Mouse (Mus musculus): ENCODE measurements around the gene Abhd14b. TPM values are rescaled to one million over a fixed set of nuclear protein-coding genes. Genes with fewer than 3 reads are reported as not detected.

The Abhd14b gene
- polyA plus RNA-seq, 1 experiment from 2014 or later = 11.0 TPM

DNA sequence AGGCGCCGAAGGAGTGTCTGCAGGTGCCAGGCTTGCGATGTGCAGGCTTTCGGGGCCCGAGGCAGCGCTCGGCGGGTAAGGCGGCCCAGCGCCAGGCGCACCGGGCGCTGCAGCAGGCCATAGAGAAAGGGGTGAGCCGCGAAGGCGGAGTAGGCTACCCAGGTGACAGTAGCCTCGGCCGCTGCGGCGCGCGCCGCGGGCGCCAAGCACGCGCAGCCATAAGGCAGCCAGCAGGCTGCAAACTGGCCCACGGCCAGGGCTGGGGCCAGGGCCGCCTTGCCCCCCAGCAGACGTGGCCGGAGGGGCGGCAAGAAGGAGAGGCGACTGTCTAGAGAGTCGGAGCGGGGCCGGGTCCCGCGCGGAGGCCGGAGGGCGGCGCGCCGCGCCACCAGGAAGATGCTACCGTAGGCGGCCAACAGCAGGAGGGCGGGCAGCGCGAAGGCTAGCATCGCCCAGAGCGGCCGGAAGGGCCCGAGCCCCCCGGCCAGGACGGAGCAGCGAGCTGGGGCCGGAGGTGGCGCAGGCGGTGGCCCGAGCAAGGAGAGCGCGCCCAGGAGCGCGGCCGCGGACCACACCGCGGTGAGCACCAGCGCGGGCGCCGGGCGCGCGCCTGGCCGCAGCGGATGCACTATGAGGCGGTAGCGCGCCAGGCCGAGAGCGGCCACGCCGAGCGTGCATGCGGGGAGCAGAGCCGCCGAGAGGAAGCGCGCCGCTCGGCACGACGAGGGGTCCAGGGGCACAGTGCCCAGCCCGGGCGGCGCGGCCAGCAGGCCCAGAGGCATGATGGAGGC, 17.7 kb downstream of the Abhd14b start:
- Histone ChIP-seq H3K9ac (peak overlapping the region; percentile 65), H3K27ac (ENCODE audit: low read depth) (no peak overlapping the region; the same call in 1 of the 2 replicates), H3K4me3 (ENCODE audit: low read depth, low read length) (peak overlapping the region; percentile 54), H3K4me1 (ENCODE audit: insufficient read depth) (no peaks in the 10 kb centered on the region), H3K27me3 (ENCODE audit: insufficient read depth, low read length) (no peaks in the 10 kb centered on the region), H3K9me3 (ENCODE audit: low read depth, low read length) (no peaks in the 10 kb centered on the region), H3K36me3 (ENCODE audit: insufficient read depth) (peaks cover 45% of the 10 kb centered on the region), H3K4me2 (peak overlapping the region; percentile 88)
- no peak for TF ChIP-seq CTCF (IDR thresholded peaks at IDR 0.05; ENCODE audit: low read depth)
- ATAC-seq (ENCODE audit: insufficient read depth) (peak; percentile 77), DNase-seq (peak; percentile 87)
- WGBS = 1% methylated on average over 95 of the region's 99 CpGs

DNA sequence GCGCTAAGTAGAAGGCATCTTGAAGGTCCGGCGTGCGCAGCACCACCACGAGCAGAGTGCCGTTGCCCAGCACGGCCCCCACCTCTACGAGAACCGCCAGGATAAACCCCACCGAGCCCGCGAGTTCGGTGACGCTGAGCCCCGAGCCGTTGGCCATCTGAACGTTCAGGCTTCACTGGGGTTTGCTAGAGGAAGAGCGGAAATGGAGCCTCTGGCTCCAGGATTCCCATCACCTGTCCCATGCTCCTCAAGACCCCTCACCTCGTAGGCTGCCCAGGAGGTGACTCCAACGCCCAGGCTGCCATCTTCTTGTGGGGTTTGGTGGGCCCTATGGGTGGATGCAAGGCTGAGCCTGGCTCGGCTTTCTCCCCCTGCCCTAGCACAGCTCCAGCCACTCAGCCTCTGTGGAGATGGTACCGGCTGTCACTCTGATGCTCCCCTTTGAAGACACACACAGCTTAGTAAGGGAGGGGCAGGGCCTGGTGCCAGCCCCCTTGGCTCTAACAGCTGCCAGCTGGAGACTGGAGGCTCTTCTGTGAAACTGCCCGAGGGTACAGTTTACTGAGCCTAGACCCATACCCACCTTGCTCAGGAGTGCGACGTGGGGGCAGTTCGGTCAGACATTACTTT, 18.4 kb downstream of the Abhd14b start, which contains the start of gene Gpr62:
Gene Gpr62 (minus strand): TSS at position 368 of the 630 bp plus-strand sequence.
- WGBS = 34% methylated on average over 26 of the region's 26 CpGs
- Histone ChIP-seq H3K4me3 (ENCODE audit: low read depth, low read length) (peak within 1 kb of the TSS; percentile 54), H3K9ac (peak within 1 kb of the TSS; percentile 65), H3K9me3 (ENCODE audit: low read depth, low read length) (no peaks in the 10 kb centered on the region), H3K36me3 (ENCODE audit: insufficient read depth) (peaks cover 38% of the 10 kb centered on the region), H3K4me2 (peak within 1 kb of the TSS; percentile 88), H3K27me3 (ENCODE audit: insufficient read depth, low read length) (no peaks in the 10 kb centered on the region), H3K27ac (ENCODE audit: low read depth) (no peak within 1 kb of the TSS; the same call in 1 of the 2 replicates), H3K4me1 (ENCODE audit: insufficient read depth) (no peaks in the 10 kb centered on the region)
- DNase-seq = no peak
- peak; percentile 16; the same call in 1 of the 2 replicates for ATAC-seq (ENCODE audit: insufficient read depth)
- no peak for TF ChIP-seq CTCF (IDR thresholded peaks at IDR 0.05; ENCODE audit: low read depth)

DNA sequence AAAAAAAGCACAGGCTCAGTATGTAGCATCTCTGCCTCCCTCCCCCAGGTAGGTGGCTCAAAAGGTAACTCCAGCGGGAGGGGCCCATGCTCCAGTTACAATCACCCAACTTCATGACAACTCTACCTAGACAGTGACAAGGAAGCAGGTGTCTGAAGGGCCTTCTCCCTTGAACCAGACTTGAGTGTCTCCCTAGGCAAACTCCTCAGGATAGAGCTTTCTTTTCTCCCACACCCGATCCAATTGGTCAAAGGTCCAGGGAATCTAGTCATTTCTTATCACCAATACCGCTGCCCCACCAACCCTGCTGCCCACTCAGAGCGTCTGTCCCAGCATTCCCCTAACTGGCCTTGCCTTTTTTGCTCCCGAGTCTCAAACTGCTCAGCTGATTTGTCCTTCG, 19.5 kb downstream of the Abhd14b start:
- H3K27me3 ChIP-seq (ENCODE audit: insufficient read depth, low read length) = no peaks in the 10 kb centered on the region
- WGBS = 85% methylated on average over 6 of the region's 6 CpGs
- H3K4me3 ChIP-seq (ENCODE audit: low read depth, low read length) = no peak overlapping the region
- no peak overlapping the region for H3K27ac ChIP-seq (ENCODE audit: low read depth)
- no peaks in the 10 kb centered on the region for H3K4me1 ChIP-seq (ENCODE audit: insufficient read depth)
- H3K4me2 ChIP-seq = no peak overlapping the region
- peaks cover 27% of the 10 kb centered on the region for H3K36me3 ChIP-seq (ENCODE audit: insufficient read depth)
- DNase-seq (no peak), ATAC-seq (ENCODE audit: insufficient read depth) (no peak)
- no peak overlapping the region for H3K9ac ChIP-seq
- no peaks in the 10 kb centered on the region for H3K9me3 ChIP-seq (ENCODE audit: low read depth, low read length)
- no peak for TF ChIP-seq CTCF (IDR thresholded peaks at IDR 0.05; ENCODE audit: low read depth)

DNA sequence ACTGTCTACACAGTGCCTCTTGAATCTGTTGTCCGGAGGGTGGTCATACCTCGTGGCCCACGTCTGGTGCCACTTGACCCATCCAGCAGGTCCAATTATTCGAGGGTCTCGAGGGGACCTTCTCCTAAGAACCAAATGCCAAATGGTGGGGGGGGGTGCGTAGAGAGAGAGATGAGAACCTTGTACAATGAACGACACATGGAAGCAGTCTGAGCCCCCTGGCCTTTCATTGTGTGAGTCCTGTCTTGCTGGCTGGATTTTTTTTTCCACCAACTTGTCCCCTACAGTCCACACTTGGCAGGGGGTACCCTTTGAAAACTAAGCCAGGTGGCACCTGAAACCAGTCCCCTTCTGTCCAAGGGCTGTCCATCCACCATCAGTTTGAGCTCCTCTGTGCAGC, 20.5 kb downstream of the Abhd14b start:
- ATAC-seq (ENCODE audit: insufficient read depth) = no peak
- no peak overlapping the region for H3K4me3 ChIP-seq (ENCODE audit: low read depth, low read length)
- WGBS = 81% methylated on average over 7 of the region's 7 CpGs
- H3K9me3 ChIP-seq (ENCODE audit: low read depth, low read length) = no peaks in the 10 kb centered on the region
- H3K27me3 ChIP-seq (ENCODE audit: insufficient read depth, low read length) = no peaks in the 10 kb centered on the region
- no peak for DNase-seq
- H3K36me3 ChIP-seq (ENCODE audit: insufficient read depth) = peaks cover 18% of the 10 kb centered on the region
- no peaks in the 10 kb centered on the region for H3K4me1 ChIP-seq (ENCODE audit: insufficient read depth)
- no peak overlapping the region for H3K9ac ChIP-seq
- H3K4me2 ChIP-seq = no peak overlapping the region
- TF ChIP-seq CTCF (IDR thresholded peaks at IDR 0.05; ENCODE audit: low read depth) = no peak
- H3K27ac ChIP-seq (ENCODE audit: low read depth) = no peak overlapping the region

DNA sequence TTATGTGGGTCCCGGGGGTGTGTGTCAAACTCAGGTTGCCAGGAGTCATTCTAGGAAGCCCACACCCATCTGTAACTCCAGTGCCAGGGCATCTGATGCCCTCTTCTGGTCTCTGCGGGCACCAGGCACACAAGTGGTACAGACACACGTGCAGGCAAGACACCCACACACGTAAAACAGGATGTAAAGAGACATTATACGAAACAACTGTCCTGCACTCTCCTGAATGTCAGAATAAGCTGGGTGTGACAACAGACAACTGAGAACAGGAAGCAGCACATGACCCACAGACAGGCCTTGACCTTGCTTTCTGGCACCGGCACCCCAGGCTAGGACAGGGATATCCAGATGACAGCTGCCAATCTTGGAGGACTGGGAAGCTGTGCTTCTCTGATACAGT, 22.1 kb downstream of the Abhd14b start:
- no peak for ATAC-seq (ENCODE audit: insufficient read depth)
- H3K27me3 ChIP-seq (ENCODE audit: insufficient read depth, low read length) = no peaks in the 10 kb centered on the region
- H3K9me3 ChIP-seq (ENCODE audit: low read depth, low read length) = no peaks in the 10 kb centered on the region
- H3K4me1 ChIP-seq (ENCODE audit: insufficient read depth) = peaks cover 5% of the 10 kb centered on the region
- H3K36me3 ChIP-seq (ENCODE audit: insufficient read depth) = peaks cover 4% of the 10 kb centered on the region; the same call in 1 of the 2 replicates
- no peak for DNase-seq
- WGBS = 59% methylated on average over 6 of the region's 6 CpGs
- H3K4me3 ChIP-seq (ENCODE audit: low read depth, low read length) = no peak overlapping the region
- no peak overlapping the region for H3K9ac ChIP-seq
- 0 out of 2 replicates have a peak, but pooled peaks have one; percentile 10 for TF ChIP-seq CTCF (IDR thresholded peaks at IDR 0.05; ENCODE audit: low read depth)
- H3K27ac ChIP-seq (ENCODE audit: low read depth) = no peak overlapping the region
- no peak overlapping the region for H3K4me2 ChIP-seq

DNA sequence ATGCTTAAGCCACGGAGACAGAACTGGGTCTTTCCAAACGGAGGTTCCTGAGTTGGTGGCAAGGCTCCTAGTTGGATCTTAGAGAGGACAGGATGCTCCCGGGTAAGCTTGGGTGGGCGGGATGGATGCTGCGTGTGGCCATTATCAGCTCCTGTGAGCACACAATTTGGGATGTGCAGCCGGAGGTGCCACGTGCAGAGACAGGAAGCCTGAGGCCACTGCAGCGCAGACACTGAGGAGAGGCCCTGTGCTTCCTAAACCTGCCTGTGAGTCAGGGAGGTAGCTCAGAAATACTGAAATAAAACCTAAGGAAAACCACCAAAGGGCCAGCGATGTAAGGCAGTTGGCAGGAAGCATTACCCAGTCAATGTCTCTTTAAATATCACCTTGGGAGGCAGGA, 22.5 kb downstream of the Abhd14b start:
- no peak for ATAC-seq (ENCODE audit: insufficient read depth)
- Histone ChIP-seq H3K4me3 (ENCODE audit: low read depth, low read length) (no peak overlapping the region), H3K9me3 (ENCODE audit: low read depth, low read length) (no peaks in the 10 kb centered on the region), H3K4me1 (ENCODE audit: insufficient read depth) (peaks cover 6% of the 10 kb centered on the region), H3K27me3 (ENCODE audit: insufficient read depth, low read length) (no peaks in the 10 kb centered on the region), H3K9ac (no peak overlapping the region), H3K4me2 (no peak overlapping the region), H3K36me3 (ENCODE audit: insufficient read depth) (no peaks in the 10 kb centered on the region), H3K27ac (ENCODE audit: low read depth) (no peak overlapping the region)
- TF ChIP-seq CTCF (IDR thresholded peaks at IDR 0.05; ENCODE audit: low read depth) = no peak
- WGBS = 55% methylated on average over 9 of the region's 9 CpGs
- no peak for DNase-seq
